Mouse (Mus musculus) liver, embryonic 12.5 days (tissue): Measurements from ENCODE around the gene Tex33. TPM values are rescaled to one million over a fixed set of nuclear protein-coding genes. Genes with fewer than 3 reads are reported as not detected.

ENCODE experiments used
- ATAC-seq: fragments of 200-750 bp; cut with Nextera tagmentation; 2 replicates; pipeline ENCODE4 v1.8.0; 2017; ENCODE audit warnings: moderate number of reproducible peaks, mild to moderate bottlenecking, moderate library complexity
- H3K27ac ChIP-seq: fragments of 300-500 bp; sonication (generic); 2 replicates; pipeline ENCODE4 v1.5.1; 2016; ENCODE audit warnings: mild to moderate bottlenecking
- H3K27me3 ChIP-seq: fragments of 300-500 bp; sonication (generic); replicated peaks from 2 replicates; pipeline ENCODE4 v1.6.1; 2016; ENCODE audit warnings: mild to moderate bottlenecking, moderate library complexity
- H3K36me3 ChIP-seq: fragments of 300-500 bp; sonication (generic); 2 replicates; pipeline ENCODE4 v1.6.1; 2016; ENCODE audit warnings: mild to moderate bottlenecking, moderate library complexity
- H3K4me1 ChIP-seq: fragments of 300-500 bp; sonication (generic); 2 replicates; pipeline ENCODE4 v1.6.1; 2016
- H3K4me2 ChIP-seq: fragments of 300-500 bp; sonication (generic); 2 replicates; pipeline ENCODE4 v1.6.1; 2016; ENCODE audit warnings: mild to moderate bottlenecking, moderate library complexity
- H3K4me3 ChIP-seq: fragments of 300-500 bp; sonication (generic); 2 replicates; pipeline ENCODE4 v1.5.1; 2016; ENCODE audit warnings: mild to moderate bottlenecking, moderate library complexity
- H3K9ac ChIP-seq: fragments of 300-500 bp; sonication (generic); 2 replicates; pipeline ENCODE4 v1.6.1; 2016; ENCODE audit warnings: mild to moderate bottlenecking, moderate library complexity
- H3K9me3 ChIP-seq: fragments of 300-500 bp; sonication (generic); replicated peaks from 2 replicates; pipeline ENCODE4 v1.6.1; 2016; ENCODE audit warnings: mild to moderate bottlenecking, moderate library complexity
- WGBS: fragments of 180-500 bp; shearing (Covaris S2); methylation state at CpG from one replicate; pipeline ENCODE4 v1.1.7; 2016; ENCODE audit not compliant: insufficient replicate concordance; 5-methylcytosine and 5-hydroxymethylcytosine counted together
- polyA plus RNA-seq: library from polyadenylated mRNA; unstranded; fragments of >200 nt; fragmentation: Nextera tagmentation; extraction: Ambion mirVana; gene quantifications from 2 replicates; pipeline ENCODE4 v1.2.1, GENCODE M21; 2016

The Tex33 gene
- polyA plus RNA-seq, 1 experiment from 2014 or later = not detected

DNA sequence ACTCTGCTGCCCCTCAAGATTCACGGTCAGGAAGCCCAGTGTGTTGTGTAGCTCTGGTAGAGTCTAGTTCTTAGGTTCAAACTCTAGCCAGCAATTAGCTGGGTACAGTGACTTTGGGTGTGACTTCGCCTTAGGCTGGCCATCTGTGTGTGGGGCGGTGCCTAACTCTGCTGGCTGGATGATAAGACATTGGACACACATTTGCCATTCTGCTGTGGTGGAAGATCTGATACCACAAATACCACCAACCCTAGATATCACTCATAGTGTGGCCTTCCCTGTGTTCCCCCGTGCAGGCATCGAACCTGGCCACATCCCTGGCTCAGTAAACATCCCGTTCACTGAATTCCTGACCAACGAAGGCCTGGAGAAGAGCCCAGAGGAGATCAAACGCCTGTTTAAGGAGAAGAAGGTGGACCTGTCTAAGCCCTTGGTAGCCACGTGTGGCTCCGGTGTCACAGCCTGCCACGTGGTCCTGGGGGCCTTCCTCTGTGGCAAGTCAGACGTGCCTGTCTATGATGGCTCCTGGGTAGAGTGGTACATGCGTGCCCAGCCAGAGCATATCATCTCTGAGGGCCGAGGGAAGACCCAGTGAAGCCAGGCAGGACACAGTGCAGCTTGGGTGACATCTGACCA is 17.5 kb upstream of the Tex33 start:
- Histone ChIP-seq H3K27me3 (peaks cover 40% of the 10 kb centered on the region), H3K4me2 (peak overlapping the region; percentile 65), H3K4me1 (peaks cover 95% of the 10 kb centered on the region), H3K9ac (peak overlapping the region; percentile 72), H3K27ac (peak overlapping the region; percentile 97), H3K36me3 (peaks cover 47% of the 10 kb centered on the region), H3K9me3 (no peaks in the 10 kb centered on the region), H3K4me3 (peak overlapping the region; percentile 20; the same call in 1 of the 2 replicates)
- peak; percentile 94 for ATAC-seq
- WGBS = 24% methylated on average over 14 of the region's 14 CpGs

DNA sequence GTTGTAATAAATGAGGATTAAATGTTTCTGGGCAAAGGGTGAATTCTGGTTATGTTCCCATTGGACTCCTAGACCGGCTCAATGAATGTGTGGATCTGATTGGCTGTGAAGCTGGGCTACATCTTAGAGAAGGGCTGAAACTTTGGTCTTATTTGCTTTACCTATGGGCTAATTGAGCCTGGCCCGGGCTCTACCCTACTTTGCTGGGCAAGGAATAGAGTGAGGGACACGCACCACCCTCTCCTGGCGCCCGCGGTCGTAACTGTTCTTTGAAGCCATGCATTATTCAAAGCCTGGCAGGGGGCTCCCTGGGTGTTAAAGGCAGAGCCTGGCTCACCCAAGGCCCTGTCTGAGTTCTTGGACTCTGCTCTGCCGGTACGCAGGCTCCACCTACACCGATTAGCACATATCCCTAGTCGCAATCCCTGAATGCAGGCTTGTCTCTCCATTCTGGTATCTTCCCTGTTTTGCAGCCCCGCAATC is 13.9 kb upstream of the Tex33 start:
- H3K27ac ChIP-seq = peak overlapping the region; percentile 97
- H3K27me3 ChIP-seq = peaks cover 42% of the 10 kb centered on the region
- no peaks in the 10 kb centered on the region for H3K9me3 ChIP-seq
- H3K36me3 ChIP-seq = peaks cover 37% of the 10 kb centered on the region
- H3K9ac ChIP-seq = peak overlapping the region; percentile 52
- H3K4me3 ChIP-seq = peak overlapping the region; percentile 38
- peaks cover 88% of the 10 kb centered on the region for H3K4me1 ChIP-seq
- ATAC-seq = no peak
- WGBS = 32% methylated on average over 12 of the region's 12 CpGs
- peak overlapping the region; percentile 93 for H3K4me2 ChIP-seq

DNA sequence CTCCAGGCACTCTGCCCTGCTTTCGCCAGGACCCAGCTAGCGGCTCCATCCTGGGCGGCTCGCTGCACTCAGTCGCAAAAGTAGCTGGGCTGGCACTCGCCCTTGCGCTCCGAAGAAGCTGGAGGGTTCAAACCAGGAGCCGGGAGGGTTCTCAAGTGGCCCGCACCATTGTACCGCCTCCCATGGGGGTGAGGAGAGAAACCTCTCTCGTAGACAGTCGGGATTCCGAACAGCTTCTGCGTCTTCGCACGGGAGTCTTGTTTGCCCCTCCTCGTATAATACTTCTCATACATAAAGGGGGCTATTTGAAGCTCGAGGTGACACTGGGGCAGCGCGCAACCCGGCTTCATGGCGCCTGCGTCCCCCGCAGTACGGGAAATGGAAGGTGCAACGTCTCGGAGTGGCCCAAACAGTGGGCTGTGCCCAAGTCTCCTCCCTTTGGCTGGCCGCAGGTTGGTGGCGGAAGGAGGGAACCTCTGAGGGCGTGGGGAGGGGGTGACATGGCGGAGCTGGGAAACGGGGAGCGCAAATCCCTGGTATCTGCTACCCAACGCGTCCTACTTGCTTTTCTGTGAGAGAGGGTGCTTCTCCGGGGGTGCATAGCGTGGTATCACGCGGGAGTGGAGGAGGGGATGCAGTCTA is 10.7 kb upstream of the Tex33 start, which contains the start of gene Mpst:
Mpst (plus strand) TSS at position 124 of the 642 bp plus-strand sequence.
- peak within 1 kb of the TSS; percentile 93 for H3K4me2 ChIP-seq
- WGBS = 1% methylated on average over 40 of the region's 40 CpGs
- peaks cover 14% of the 10 kb centered on the region for H3K36me3 ChIP-seq
- H3K4me3 ChIP-seq = peak within 1 kb of the TSS; percentile 85
- peaks cover 88% of the 10 kb centered on the region for H3K4me1 ChIP-seq
- H3K27me3 ChIP-seq = peaks cover 33% of the 10 kb centered on the region
- H3K9ac ChIP-seq = peak within 1 kb of the TSS; percentile 96
- H3K9me3 ChIP-seq = no peaks in the 10 kb centered on the region
- peak within 1 kb of the TSS; percentile 99 for H3K27ac ChIP-seq
- ATAC-seq = peak; percentile 89

GRCm38 (mm10) chr15:78405517-78406211 is 10.0 kb upstream of the Tex33 start, which contains the start of gene Tst:
TSS of gene Tst (minus strand) at chr15:78405907.
- Histone ChIP-seq H3K27me3 (peaks cover 26% of the 10 kb centered on the region), H3K4me1 (peaks cover 88% of the 10 kb centered on the region), H3K4me3 (peak within 1 kb of the TSS; percentile 85), H3K4me2 (peak within 1 kb of the TSS; percentile 93), H3K36me3 (peaks cover 12% of the 10 kb centered on the region), H3K9me3 (no peaks in the 10 kb centered on the region), H3K27ac (peak within 1 kb of the TSS; percentile 99), H3K9ac (peak within 1 kb of the TSS; percentile 96)
- WGBS = 4% methylated on average over 34 of the region's 34 CpGs
- ATAC-seq = peak; percentile 67

DNA sequence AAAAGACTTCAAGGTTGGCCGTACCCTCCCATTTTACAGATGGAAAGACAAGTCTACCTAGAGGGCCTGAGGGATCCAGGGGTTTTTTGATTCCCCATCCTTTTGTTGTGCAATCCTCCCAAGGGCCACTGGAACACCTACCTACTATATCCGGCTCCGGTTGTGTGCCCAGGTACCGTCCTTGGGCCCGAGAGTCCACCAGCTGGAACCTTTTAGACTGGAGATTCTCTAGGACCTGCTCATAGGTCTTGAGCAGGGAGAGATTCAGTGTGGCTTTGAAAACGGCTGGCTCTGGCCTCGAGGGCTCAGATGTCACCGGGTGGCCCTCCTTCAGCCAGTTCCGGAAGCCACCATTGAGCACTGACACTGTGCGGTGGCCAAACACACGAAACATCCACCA is 9.4 kb upstream of the Tex33 start:
- peak overlapping the region; percentile 93 for H3K4me2 ChIP-seq
- H3K9me3 ChIP-seq = no peaks in the 10 kb centered on the region
- peak overlapping the region; percentile 99 for H3K27ac ChIP-seq
- H3K9ac ChIP-seq = peak overlapping the region; percentile 96
- peaks cover 84% of the 10 kb centered on the region for H3K4me1 ChIP-seq
- no peak for ATAC-seq
- H3K36me3 ChIP-seq = peaks cover 7% of the 10 kb centered on the region
- H3K27me3 ChIP-seq = peaks cover 22% of the 10 kb centered on the region
- 57% methylated on average over 11 of the region's 11 CpGs for WGBS
- H3K4me3 ChIP-seq = peak overlapping the region; percentile 85

DNA sequence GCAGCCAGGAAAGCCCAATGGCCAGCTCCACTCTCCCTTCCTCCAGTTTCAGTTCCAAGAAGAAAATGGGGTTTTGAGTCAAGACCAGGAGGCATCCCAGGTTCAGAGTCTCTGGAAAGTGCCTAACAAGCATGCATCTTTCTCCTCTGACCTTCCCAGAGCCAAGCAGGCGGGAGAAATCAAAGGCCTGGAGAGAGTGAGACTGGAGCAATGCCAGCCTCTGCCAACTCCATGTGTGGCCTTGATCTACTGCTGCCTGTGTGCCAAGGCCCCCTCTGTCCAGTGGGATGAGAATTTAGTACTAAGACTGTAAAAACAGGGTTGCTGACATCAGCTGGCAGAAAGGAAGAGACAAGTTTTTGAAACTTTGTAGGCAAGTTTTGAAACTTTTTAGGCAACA is 8.2 kb upstream of the Tex33 start:
- Histone ChIP-seq H3K9ac (peak overlapping the region; percentile 96), H3K4me1 (peaks cover 72% of the 10 kb centered on the region)

DNA sequence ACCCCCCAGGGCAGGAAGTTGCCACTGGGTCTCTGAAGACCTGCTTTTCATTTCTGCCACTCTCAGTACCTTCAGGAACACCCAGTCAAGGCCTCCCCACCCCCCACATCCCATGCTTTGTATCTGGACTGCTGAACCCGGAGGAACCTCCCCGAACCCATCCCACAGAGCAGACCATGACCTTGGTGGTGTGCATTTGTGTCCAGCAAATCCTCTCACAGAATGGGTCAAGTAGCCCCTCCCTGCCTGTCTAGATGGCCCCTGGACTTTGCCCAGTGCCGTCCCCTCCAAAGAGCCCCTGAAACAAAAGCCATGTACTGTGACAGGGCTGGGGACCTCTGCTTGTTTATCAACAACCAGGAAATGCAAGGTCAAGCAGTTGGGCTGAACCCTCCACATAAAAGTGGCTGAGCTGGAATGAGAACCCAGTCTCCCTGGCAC is 7.6 kb upstream of the Tex33 start:
- Histone ChIP-seq H3K27me3 (peaks cover 9% of the 10 kb centered on the region), H3K9ac (peak overlapping the region; percentile 96; the same call in 1 of the 2 replicates), H3K9me3 (no peaks in the 10 kb centered on the region), H3K27ac (peak overlapping the region; percentile 99), H3K4me3 (peak overlapping the region; percentile 85), H3K4me2 (peak overlapping the region; percentile 93), H3K4me1 (peaks cover 66% of the 10 kb centered on the region), H3K36me3 (peaks cover 13% of the 10 kb centered on the region)
- 61% methylated on average over 3 of the region's 3 CpGs for WGBS
- no peak for ATAC-seq

More for the DNA sequence above, 8.2 kb upstream of the Tex33 start:
- Histone ChIP-seq H3K4me3 (peak overlapping the region; percentile 85), H3K9me3 (no peaks in the 10 kb centered on the region), H3K27me3 (peaks cover 14% of the 10 kb centered on the region), H3K27ac (peak overlapping the region; percentile 99), H3K36me3 (peaks cover 13% of the 10 kb centered on the region), H3K4me2 (peak overlapping the region; percentile 93)
- ATAC-seq = no peak
- WGBS = 63% methylated on average over 1 of the region's 1 CpGs

DNA sequence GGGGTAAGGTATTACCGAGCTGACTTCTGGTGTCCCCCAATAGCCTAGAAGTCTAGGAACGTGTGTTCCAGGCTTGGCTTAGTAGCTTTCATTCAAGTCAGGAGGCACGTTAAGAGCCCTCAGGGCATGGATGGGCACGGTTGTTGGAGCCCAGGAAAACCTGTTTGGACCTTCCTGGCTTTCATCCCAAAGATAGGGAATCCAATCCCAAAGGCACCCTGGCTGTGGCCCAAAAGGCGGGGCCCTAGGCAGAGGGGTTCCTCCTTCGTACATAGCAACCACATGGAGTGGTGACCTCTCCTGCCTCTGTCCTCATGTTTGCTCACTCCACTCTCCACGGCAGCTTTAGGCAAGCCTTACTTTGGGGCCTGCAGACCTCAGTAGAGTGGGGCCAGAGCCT is 6.7 kb upstream of the Tex33 start:
- ATAC-seq = no peak
- 74% methylated on average over 7 of the region's 7 CpGs for WGBS
- H3K27me3 ChIP-seq = peaks cover 6% of the 10 kb centered on the region; the same call in 1 of the 2 replicates
- no peaks in the 10 kb centered on the region for H3K9me3 ChIP-seq
- peak overlapping the region; percentile 65 for H3K27ac ChIP-seq
- no peak overlapping the region for H3K4me3 ChIP-seq
- peaks cover 13% of the 10 kb centered on the region for H3K36me3 ChIP-seq
- H3K4me2 ChIP-seq = peak overlapping the region; percentile 93
- peaks cover 57% of the 10 kb centered on the region for H3K4me1 ChIP-seq
- H3K9ac ChIP-seq = peak overlapping the region; percentile 51; the same call in 1 of the 2 replicates

DNA sequence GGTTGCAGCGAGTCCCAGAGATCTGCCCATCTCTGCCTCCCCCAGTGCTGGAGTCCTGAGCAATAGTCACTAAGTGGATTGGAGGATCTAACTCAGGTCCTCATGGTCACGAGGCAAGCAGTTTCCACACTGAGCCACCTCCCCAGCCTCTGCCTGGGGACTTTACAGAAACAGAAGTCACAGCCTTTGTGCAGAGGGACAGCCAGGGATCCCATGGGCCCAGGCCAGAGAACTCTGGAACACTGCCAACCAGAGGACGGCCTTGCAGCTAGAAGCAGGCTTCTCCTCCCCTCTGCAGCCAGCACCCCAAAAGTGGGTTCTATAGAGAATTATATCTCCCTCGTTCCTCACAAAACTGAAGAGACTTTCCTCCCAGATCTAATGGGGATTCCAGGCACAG is 6.2 kb upstream of the Tex33 start:
- WGBS = 66% methylated on average over 4 of the region's 4 CpGs
- peak overlapping the region; percentile 93; the same call in 1 of the 2 replicates for H3K4me2 ChIP-seq
- no peak for ATAC-seq
- H3K36me3 ChIP-seq = peaks cover 13% of the 10 kb centered on the region
- peaks cover 52% of the 10 kb centered on the region for H3K4me1 ChIP-seq
- H3K9me3 ChIP-seq = no peaks in the 10 kb centered on the region
- H3K4me3 ChIP-seq = no peak overlapping the region
- peak overlapping the region; percentile 65 for H3K27ac ChIP-seq
- H3K27me3 ChIP-seq = peaks cover 6% of the 10 kb centered on the region; the same call in 1 of the 2 replicates
- no peak overlapping the region for H3K9ac ChIP-seq

DNA sequence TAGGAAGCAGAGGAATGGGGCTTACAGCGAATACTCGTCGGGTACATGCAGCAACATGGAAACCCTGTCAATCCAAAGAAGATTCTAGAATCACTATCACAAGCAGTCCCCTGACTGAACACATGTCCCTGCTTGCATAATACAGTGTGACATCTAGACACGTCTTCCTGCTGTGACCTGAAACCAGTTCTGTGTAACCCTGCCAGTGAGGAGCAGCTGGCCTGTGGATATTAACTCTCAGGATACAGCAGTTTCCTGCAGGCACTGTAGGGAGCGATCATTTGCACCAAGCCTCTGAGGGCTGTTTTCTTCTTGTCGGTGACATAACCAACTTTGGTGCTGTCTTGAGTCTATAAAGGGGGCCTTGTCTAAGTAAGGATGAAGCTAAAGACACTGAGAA is 5.6 kb upstream of the Tex33 start:
- no peak for ATAC-seq
- H3K36me3 ChIP-seq = peaks cover 13% of the 10 kb centered on the region
- peaks cover 6% of the 10 kb centered on the region; the same call in 1 of the 2 replicates for H3K27me3 ChIP-seq
- H3K4me3 ChIP-seq = no peak overlapping the region
- H3K4me1 ChIP-seq = peaks cover 52% of the 10 kb centered on the region
- peak overlapping the region; percentile 65 for H3K27ac ChIP-seq
- 70% methylated on average over 6 of the region's 6 CpGs for WGBS
- H3K9me3 ChIP-seq = no peaks in the 10 kb centered on the region
- no peak overlapping the region for H3K9ac ChIP-seq
- no peak overlapping the region for H3K4me2 ChIP-seq

DNA sequence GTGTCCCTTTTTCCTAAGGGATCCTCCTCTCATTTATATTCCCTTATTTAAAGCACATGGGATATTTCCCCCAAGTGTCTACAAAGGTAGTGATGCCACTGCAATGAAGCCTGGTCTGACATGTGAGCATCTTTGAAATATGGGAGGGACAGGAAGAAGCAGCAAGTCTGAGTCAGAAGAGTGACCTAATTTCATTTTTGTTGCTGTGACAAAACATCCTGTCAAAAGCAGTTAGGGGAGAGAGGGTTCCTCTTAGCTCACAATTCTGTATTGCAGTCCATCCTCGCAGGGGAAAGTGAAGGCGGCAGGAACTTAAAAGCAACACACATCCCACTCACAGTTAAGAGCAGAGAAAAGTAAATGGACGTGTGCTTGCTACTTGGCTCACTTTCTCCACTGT is 4.9 kb downstream of the Tex33 start:
- Histone ChIP-seq H3K9ac (no peak overlapping the region), H3K4me2 (no peak overlapping the region), H3K27me3 (peaks cover 36% of the 10 kb centered on the region), H3K4me1 (no peaks in the 10 kb centered on the region), H3K27ac (no peak overlapping the region), H3K4me3 (no peak overlapping the region), H3K36me3 (no peaks in the 10 kb centered on the region), H3K9me3 (no peaks in the 10 kb centered on the region)
- no peak for ATAC-seq
- WGBS = 65% methylated on average over 3 of the region's 3 CpGs
